Mouse (Mus musculus) liver, embryonic 13.5 days (tissue): ENCODE results near the gene Gpank1. TPM values are rescaled to one million over a fixed set of nuclear protein-coding genes. Genes with fewer than 3 reads are reported as not detected.
A peak's percentile ranks its signal among the peaks of the same experiment; 100 is the strongest.
"Not testable (repeated sequence)": the region's sequence is repeated elsewhere in the genome, so short reads cannot be mapped to it uniquely, and the experiment has no call there.

Source experiments
- ATAC-seq: fragments of 200-750 bp; cut with Nextera tagmentation; 2 replicates; pipeline ENCODE4 v1.8.0; 2017; ENCODE audit warnings: low read depth, mild to moderate bottlenecking, moderate number of reproducible peaks, moderate library complexity
- DNase-seq: peaks from one replicate; pipeline ENCODE4 v3.0.0; 2022
- H3K27ac ChIP-seq: fragments of 300-500 bp; sonication (generic); 2 replicates; pipeline ENCODE4 v1.5.1; 2015; ENCODE audit warnings: moderate library complexity, mild to moderate bottlenecking, inconsistent platforms
- H3K27me3 ChIP-seq: fragments of 300-500 bp; sonication (generic); 2 replicates; pipeline ENCODE4 v1.6.1; 2015; ENCODE audit warnings: mild to moderate bottlenecking, inconsistent platforms
- H3K36me3 ChIP-seq: fragments of 300-500 bp; sonication (generic); 2 replicates; pipeline ENCODE4 v1.6.1; 2015; ENCODE audit warnings: mild to moderate bottlenecking, inconsistent platforms
- H3K4me1 ChIP-seq: fragments of 300-500 bp; sonication (generic); replicated peaks from 2 replicates; pipeline ENCODE4 v1.6.1; 2015; ENCODE audit warnings: inconsistent platforms
- H3K4me2 ChIP-seq: fragments of 300-500 bp; sonication (generic); 2 replicates; pipeline ENCODE4 v1.6.1; 2015; ENCODE audit warnings: inconsistent platforms, mild to moderate bottlenecking, moderate library complexity
- H3K4me3 ChIP-seq: fragments of 300-500 bp; sonication (generic); replicated peaks from 2 replicates; pipeline ENCODE4 v1.5.1; 2015; ENCODE audit warnings: mild to moderate bottlenecking, inconsistent platforms
- H3K9ac ChIP-seq: fragments of 300-500 bp; sonication (generic); 2 replicates; pipeline ENCODE4 v1.6.1; 2015; ENCODE audit warnings: mild to moderate bottlenecking, inconsistent platforms
- H3K9me3 ChIP-seq: fragments of 300-500 bp; sonication (generic); replicated peaks from 2 replicates; pipeline ENCODE4 v1.6.1; 2016; ENCODE audit warnings: inconsistent platforms
- WGBS: fragments of 180-500 bp; shearing (Covaris S2); methylation state at CpG from one replicate; pipeline ENCODE4 v1.1.7; 2015; ENCODE audit not compliant: insufficient replicate concordance; 5-methylcytosine and 5-hydroxymethylcytosine counted together
- polyA plus RNA-seq: library from polyadenylated mRNA; unstranded; fragments of >200 nt; fragmentation: Nextera tagmentation; extraction: Ambion mirVana; gene quantifications from 2 replicates; pipeline ENCODE4 v1.2.1, GENCODE M21; 2015

Gene Gpank1
- polyA plus RNA-seq, 1 experiment from 2014 or later, result 14.1 TPM

GRCm38 (mm10) chr17:35121871-35122303, 632 bp downstream of the Gpank1 start, which contains the start of gene Csnk2b:
Gene Csnk2b (minus strand): TSS chr17:35122053.
- Histone ChIP-seq H3K27me3 (no peaks in the 10 kb centered on the region), H3K4me3 (peak within 1 kb of the TSS; percentile 96), H3K4me2 (peak within 1 kb of the TSS; percentile 97), H3K9ac (peak within 1 kb of the TSS; percentile 97), H3K4me1 (peaks cover 57% of the 10 kb centered on the region), H3K9me3 (no peaks in the 10 kb centered on the region), H3K27ac (peak within 1 kb of the TSS; percentile 93), H3K36me3 (peaks cover 47% of the 10 kb centered on the region)
- DNase-seq (peak; percentile 38), ATAC-seq (no peak; the same call in 1 of the 2 replicates)
- WGBS, result under 1% methylated on average over 19 of the region's 19 CpGs

- not testable (repeated sequence) for H3K4me3 ChIP-seq, DNase-seq, H3K9ac ChIP-seq, ATAC-seq, H3K4me2 ChIP-seq, H3K9me3 ChIP-seq, H3K27ac ChIP-seq, H3K27me3 ChIP-seq
- H3K36me3 ChIP-seq, result peaks cover 39% of the 10 kb centered on the region
- 88% methylated on average over 9 of the region's 9 CpGs for WGBS
- H3K4me1 ChIP-seq, result peaks cover 68% of the 10 kb centered on the region
Measured at GRCm38 (mm10) chr17:35123287-35123686, 2.0 kb downstream of the Gpank1 start.

DNA sequence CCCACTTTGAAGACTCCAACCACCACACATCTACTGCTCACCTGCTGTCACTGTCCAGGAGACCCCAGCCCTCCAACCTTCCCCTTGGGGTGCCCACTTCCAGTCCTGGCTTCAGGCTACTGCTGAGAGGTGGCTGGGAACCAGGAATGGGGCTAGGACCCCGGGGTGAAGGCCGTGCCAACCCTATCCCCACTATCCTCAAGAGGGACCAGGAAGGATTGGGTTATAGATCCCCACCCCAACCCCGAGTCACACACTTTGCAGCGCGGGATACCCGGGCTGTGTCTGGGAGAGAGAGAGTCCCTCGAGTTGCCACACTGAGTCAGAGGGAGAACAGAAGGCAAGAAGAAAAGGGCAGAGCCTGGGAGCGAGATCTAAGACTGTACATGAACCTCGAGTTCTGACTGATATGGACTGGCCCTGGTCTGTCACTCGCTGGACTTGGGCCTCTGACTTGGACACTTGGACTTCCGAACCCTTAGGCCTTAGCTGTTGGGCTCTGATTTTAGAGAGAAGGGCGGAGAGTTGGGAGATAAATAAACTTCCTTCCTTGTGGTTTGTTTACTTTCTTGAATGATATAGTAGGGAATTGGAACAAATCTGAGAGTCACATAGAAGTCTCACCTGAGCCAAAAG, 3.1 kb downstream of the Gpank1 start:
- not testable (repeated sequence) for DNase-seq, H3K9ac ChIP-seq, H3K27ac ChIP-seq, H3K4me2 ChIP-seq, ATAC-seq, H3K9me3 ChIP-seq, H3K27me3 ChIP-seq, H3K4me3 ChIP-seq
- WGBS, result 84% methylated on average over 12 of the region's 12 CpGs
- Histone ChIP-seq H3K36me3 (peaks cover 31% of the 10 kb centered on the region), H3K4me1 (peaks cover 68% of the 10 kb centered on the region)

GRCm38 (mm10) chr17:35125081-35125480, 3.8 kb downstream of the Gpank1 start:
- H3K4me1 ChIP-seq, result peaks cover 68% of the 10 kb centered on the region
- H3K36me3 ChIP-seq, result peaks cover 35% of the 10 kb centered on the region
- ATAC-seq (no peak), DNase-seq (no peak)
- 74% methylated on average over 1 of the region's 1 CpGs for WGBS
- H3K9ac ChIP-seq, result peak overlapping the region; percentile 84
- no peaks in the 10 kb centered on the region for H3K9me3 ChIP-seq
- no peak overlapping the region; the same call in 1 of the 2 replicates for H3K4me3 ChIP-seq
- peak overlapping the region; percentile 91 for H3K27ac ChIP-seq
- peak overlapping the region; percentile 91 for H3K4me2 ChIP-seq
- H3K27me3 ChIP-seq, result no peaks in the 10 kb centered on the region

DNA sequence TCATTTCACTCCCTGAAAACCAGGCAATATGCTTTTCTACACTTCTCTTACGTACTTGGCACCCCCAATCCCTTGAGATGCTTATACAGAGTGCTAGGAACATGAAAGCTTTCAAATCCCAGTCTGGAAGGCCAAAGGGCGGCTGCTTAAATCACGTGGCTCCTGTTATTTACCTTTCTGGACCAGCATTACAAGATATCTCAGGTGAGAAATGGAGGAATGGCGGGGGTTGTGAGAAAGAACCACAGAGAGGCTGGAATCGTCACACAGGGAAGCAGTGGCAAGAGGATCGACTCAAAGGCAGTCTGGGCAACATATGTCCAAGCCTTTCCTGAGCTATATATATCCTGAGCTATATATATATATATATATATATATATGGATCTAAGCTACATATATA, 4.3 kb downstream of the Gpank1 start:
- Histone ChIP-seq H3K27me3 (no peaks in the 10 kb centered on the region), H3K4me1 (peaks cover 67% of the 10 kb centered on the region), H3K9me3 (no peaks in the 10 kb centered on the region), H3K9ac (peak overlapping the region; percentile 84), H3K27ac (peak overlapping the region; percentile 91), H3K4me2 (peak overlapping the region; percentile 91), H3K36me3 (peaks cover 40% of the 10 kb centered on the region), H3K4me3 (peak overlapping the region; percentile 70)
- WGBS, result 31% methylated on average over 6 of the region's 6 CpGs
- no peak for DNase-seq
- no peak for ATAC-seq

DNA sequence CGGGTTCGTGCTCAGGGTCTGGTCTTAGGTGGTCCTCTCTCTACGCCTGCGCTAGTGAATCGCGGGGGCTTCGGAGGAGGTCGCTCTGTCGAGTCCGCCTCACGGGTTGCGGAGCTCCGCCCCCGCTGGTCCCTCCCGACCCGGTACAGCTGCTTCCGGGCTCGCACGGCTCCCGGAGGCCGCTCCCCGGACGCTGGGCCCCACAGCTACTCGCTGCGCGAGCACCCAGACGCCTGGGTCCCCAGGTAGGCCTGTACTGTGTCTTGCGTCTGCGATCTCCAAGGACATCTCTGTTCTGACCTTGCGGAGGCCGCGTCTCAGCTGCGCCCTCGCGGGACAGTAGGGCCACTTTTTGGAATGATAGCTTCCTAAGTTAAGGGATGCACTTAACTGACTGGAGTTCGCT, 5.0 kb downstream of the Gpank1 start, which contains the start of gene D17H6S53E:
D17H6S53E (plus strand) TSS at position 168 of the 406 bp plus-strand sequence.
- ATAC-seq, result peak; percentile 80
- peaks cover 41% of the 10 kb centered on the region for H3K36me3 ChIP-seq
- peak; percentile 75 for DNase-seq
- H3K27me3 ChIP-seq, result no peaks in the 10 kb centered on the region
- WGBS, result under 1% methylated on average over 36 of the region's 36 CpGs
- H3K4me2 ChIP-seq, result peak within 1 kb of the TSS; percentile 91
- peak within 1 kb of the TSS; percentile 91 for H3K27ac ChIP-seq
- peak within 1 kb of the TSS; percentile 70 for H3K4me3 ChIP-seq
- peaks cover 73% of the 10 kb centered on the region for H3K4me1 ChIP-seq
- no peaks in the 10 kb centered on the region for H3K9me3 ChIP-seq
- peak within 1 kb of the TSS; percentile 84 for H3K9ac ChIP-seq

DNA sequence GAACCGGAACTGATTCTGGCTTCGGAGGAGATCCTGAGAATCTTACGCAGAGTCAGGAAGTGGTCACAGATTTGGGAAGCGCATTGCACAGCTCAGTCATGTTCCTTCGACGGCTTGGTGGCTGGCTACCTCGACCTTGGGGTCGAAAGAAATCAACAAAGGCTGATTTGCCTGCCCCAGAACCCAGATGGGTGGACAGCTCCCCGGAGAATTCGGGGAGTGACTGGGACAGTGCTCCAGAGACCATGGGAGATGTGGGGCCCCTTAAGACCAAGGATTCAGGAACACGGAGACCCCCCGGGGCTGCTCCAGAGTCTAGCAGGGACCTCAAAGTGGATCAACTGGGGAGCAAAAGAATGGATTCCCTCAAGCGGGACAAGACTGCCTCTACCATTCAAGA, 5.8 kb downstream of the Gpank1 start:
- Histone ChIP-seq H3K9ac (peak overlapping the region; percentile 84), H3K4me3 (peak overlapping the region; percentile 70)

GRCm38 (mm10) chr17:35128996-35129395, 7.7 kb downstream of the Gpank1 start:
- ATAC-seq, result no peak
- no peak for DNase-seq
- WGBS, result 68% methylated on average over 11 of the region's 11 CpGs
- Histone ChIP-seq H3K36me3 (peaks cover 31% of the 10 kb centered on the region), H3K9me3 (no peaks in the 10 kb centered on the region), H3K9ac (no peak overlapping the region), H3K4me1 (peaks cover 70% of the 10 kb centered on the region), H3K27ac (no peak overlapping the region), H3K4me3 (no peak overlapping the region), H3K4me2 (0 out of 2 replicates have a peak overlapping the region, but pooled peaks have one; percentile 59), H3K27me3 (no peaks in the 10 kb centered on the region)

More for the DNA sequence above, 5.8 kb downstream of the Gpank1 start:
- Histone ChIP-seq H3K4me1 (peaks cover 72% of the 10 kb centered on the region), H3K9me3 (no peaks in the 10 kb centered on the region), H3K27ac (peak overlapping the region; percentile 91), H3K4me2 (peak overlapping the region; percentile 91), H3K27me3 (no peaks in the 10 kb centered on the region), H3K36me3 (peaks cover 41% of the 10 kb centered on the region)
- ATAC-seq (no peak), DNase-seq (no peak)
- 44% methylated on average over 13 of the region's 13 CpGs for WGBS

GRCm38 (mm10) chr17:35131038-35131437, 9.8 kb downstream of the Gpank1 start:
- Histone ChIP-seq H3K4me3 (peak overlapping the region; percentile 51), H3K9ac (peak overlapping the region; percentile 50), H3K4me2 (peak overlapping the region; percentile 59), H3K27me3 (no peaks in the 10 kb centered on the region), H3K4me1 (peaks cover 58% of the 10 kb centered on the region), H3K27ac (peak overlapping the region; percentile 53), H3K36me3 (peaks cover 21% of the 10 kb centered on the region), H3K9me3 (no peaks in the 10 kb centered on the region)
- no peak for ATAC-seq
- WGBS, result 72% methylated on average over 8 of the region's 8 CpGs
- no peak for DNase-seq

DNA sequence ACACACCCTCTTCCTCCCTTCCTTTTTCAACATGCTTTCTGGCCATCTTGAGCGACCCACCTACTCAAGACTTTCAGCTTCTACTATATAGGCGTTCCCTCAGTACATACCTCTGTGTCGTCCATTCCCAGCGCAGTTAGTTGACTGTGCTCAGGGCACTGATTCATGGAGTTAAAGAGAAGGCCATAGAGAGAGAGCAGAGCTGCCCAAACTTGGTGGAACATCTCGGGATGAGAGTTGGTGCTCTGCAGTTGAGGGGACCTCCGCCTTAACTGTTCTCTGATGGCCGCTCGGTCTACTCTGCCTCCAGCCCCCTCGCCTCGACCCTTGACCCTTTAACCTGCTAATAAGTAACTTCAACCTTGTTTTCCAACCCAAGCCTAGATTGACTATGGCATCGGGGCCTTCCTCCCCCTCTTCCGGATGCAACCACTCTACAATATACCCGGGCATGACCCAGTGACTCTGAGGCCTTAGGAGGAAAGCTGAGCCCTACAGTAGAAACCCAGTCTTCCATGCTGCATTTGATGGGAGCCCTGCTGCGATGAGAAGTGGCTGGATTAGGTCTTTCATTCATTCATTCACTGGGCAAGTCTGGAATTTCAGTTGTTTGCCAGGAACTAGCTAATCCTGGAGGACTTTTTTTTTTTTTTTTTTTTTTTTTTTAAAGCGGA, 10.4 kb downstream of the Gpank1 start, which contains the start of gene Apom:
Apom (minus strand) TSS at position 551 of the 674 bp plus-strand sequence.
- no peaks in the 10 kb centered on the region for H3K27me3 ChIP-seq
- peak within 1 kb of the TSS; percentile 71 for H3K27ac ChIP-seq
- no peak for DNase-seq
- 68% methylated on average over 15 of the region's 15 CpGs for WGBS
- H3K4me2 ChIP-seq, result peak within 1 kb of the TSS; percentile 59
- H3K4me1 ChIP-seq, result peaks cover 59% of the 10 kb centered on the region
- ATAC-seq, result no peak
- H3K36me3 ChIP-seq, result peaks cover 21% of the 10 kb centered on the region
- peak within 1 kb of the TSS; percentile 50 for H3K9ac ChIP-seq
- peak within 1 kb of the TSS; percentile 51 for H3K4me3 ChIP-seq
- no peaks in the 10 kb centered on the region for H3K9me3 ChIP-seq

- Histone ChIP-seq H3K9ac (no peak overlapping the region), H3K4me3 (no peak overlapping the region), H3K4me1 (peaks cover 59% of the 10 kb centered on the region), H3K27me3 (no peaks in the 10 kb centered on the region), H3K36me3 (peaks cover 21% of the 10 kb centered on the region), H3K4me2 (0 out of 2 replicates have a peak overlapping the region, but pooled peaks have one; percentile 10), H3K27ac (peak overlapping the region; percentile 71), H3K9me3 (no peaks in the 10 kb centered on the region)
- 71% methylated on average over 3 of the region's 3 CpGs for WGBS
- no peak for ATAC-seq
- no peak for DNase-seq
Measured at GRCm38 (mm10) chr17:35132174-35132560, 10.9 kb downstream of the Gpank1 start.
